Mouse (Mus musculus) lung, embryonic 16.5 days (tissue): ENCODE results near the gene Elf4. TPM values are rescaled to one million over a fixed set of nuclear protein-coding genes. Genes with fewer than 3 reads are reported as not detected.

Experiments
- ATAC-seq: fragments of 200-750 bp; cut with Nextera tagmentation; 2 replicates; pipeline ENCODE4 v1.8.0; 2017; ENCODE audit warnings: low read depth, mild to moderate bottlenecking, moderate library complexity
- H3K27ac ChIP-seq: fragments of 300-500 bp; sonication (generic); 2 replicates; pipeline ENCODE4 v1.5.1; 2014; ENCODE audit warnings: mild to moderate bottlenecking, control low read depth, low read length
- H3K27me3 ChIP-seq: fragments of 300-500 bp; sonication (generic); 2 replicates; pipeline ENCODE4 v1.6.1; 2014; ENCODE audit warnings: low read depth, low read length, mixed read lengths; ENCODE audit not compliant: control insufficient read depth, insufficient read depth
- H3K36me3 ChIP-seq: fragments of 300-500 bp; sonication (generic); 2 replicates; pipeline ENCODE4 v1.6.1; 2014; ENCODE audit warnings: low read length; ENCODE audit not compliant: control insufficient read depth, insufficient read depth
- H3K4me1 ChIP-seq: fragments of 300-500 bp; sonication (generic); replicated peaks from 2 replicates; pipeline ENCODE4 v1.6.1; 2014; ENCODE audit warnings: low read length, mixed read lengths; ENCODE audit not compliant: control insufficient read depth, insufficient read depth
- H3K4me2 ChIP-seq: fragments of 300-500 bp; sonication (generic); 2 replicates; pipeline ENCODE4 v1.6.1; 2014; ENCODE audit warnings: low read depth, low read length, control low read depth
- H3K4me3 ChIP-seq: fragments of 300-500 bp; sonication (generic); 2 replicates; pipeline ENCODE4 v1.5.1; 2014; ENCODE audit warnings: mild to moderate bottlenecking, low read length, control low read depth
- H3K9ac ChIP-seq: fragments of 300-500 bp; sonication (generic); 2 replicates; pipeline ENCODE4 v1.6.1; 2014; ENCODE audit warnings: low read length, control low read depth
- H3K9me3 ChIP-seq: fragments of 300-500 bp; sonication (generic); 2 replicates; pipeline ENCODE4 v1.6.1; 2016; ENCODE audit warnings: low read length; ENCODE audit not compliant: control insufficient read depth
- WGBS: fragments of 180-500 bp; shearing (Covaris S2); extraction: QIAGEN DNeasy Blood & Tissue Kit; methylation state at CpG from one replicate; pipeline ENCODE4 v1.1.7; 2014; 5-methylcytosine and 5-hydroxymethylcytosine counted together
- polyA plus RNA-seq: library from polyadenylated mRNA; unstranded; fragments of >200 nt; fragmentation: Nextera tagmentation; extraction: Ambion mirVana; gene quantifications from 2 replicates; pipeline ENCODE4 v1.2.1, GENCODE M21; 2015

The Elf4 gene
- polyA plus RNA-seq, 1 experiment from 2014 or later: 5.5 TPM

DNA sequence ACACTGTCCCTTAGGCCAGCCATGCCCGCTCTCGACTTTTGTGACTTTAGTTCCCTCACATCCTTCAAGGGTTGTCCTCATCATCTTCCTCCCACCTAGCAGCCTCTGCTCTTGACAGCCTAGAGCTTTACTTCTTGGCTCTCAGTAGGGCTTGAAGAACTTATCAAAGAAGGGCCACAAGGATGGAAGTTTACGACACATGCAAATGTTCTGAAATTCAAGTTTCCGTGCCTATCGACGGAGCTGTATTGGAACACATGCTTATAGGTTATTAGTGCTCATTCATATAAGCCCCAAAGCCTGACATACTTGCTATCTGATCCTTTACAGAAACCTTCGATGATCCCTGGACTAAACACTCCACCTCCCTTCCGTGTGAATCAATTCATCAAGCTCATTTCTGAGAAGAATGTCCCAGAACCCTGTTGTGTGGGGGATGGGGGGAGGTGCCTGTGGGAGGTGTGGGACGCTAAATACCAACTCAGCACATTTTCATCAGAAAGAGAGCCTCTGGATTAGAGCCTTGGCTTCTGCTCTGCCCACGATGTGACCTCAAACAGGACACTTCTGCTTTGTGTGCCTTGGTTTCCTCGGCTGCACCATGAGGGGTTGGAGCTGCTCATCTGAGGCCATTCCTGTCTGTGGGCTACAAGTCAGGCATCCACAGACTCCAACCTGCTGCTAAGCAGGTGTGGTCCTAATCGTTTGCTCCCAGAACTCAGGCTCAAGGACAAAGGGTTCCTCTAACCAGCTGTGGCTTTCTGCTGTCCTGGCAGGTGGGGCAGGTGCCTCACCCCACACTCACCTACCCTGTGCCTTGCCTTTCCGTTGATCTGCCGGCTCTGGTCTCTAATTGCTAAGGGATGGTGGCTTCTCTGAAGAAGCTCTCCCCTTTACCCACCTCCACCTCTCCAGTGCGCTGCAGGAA lies 30.1 kb downstream of the Elf4 start:
- Histone ChIP-seq H3K36me3 (no peaks in the 10 kb centered on the region), H3K27ac (no peak overlapping the region), H3K9ac (no peak overlapping the region), H3K27me3 (no peaks in the 10 kb centered on the region), H3K9me3 (no peaks in the 10 kb centered on the region), H3K4me1 (no peaks in the 10 kb centered on the region; the same call in none of the 2 replicates), H3K4me3 (no peak overlapping the region), H3K4me2 (no peak overlapping the region)
- 65% methylated on average over 15 of the region's 15 CpGs for WGBS
- ATAC-seq: no peak

- ATAC-seq: peak; percentile 50; the same call in 1 of the 2 replicates
- Histone ChIP-seq H3K9me3 (no peaks in the 10 kb centered on the region), H3K9ac (no peak overlapping the region), H3K27me3 (no peaks in the 10 kb centered on the region), H3K4me3 (no peak overlapping the region), H3K4me2 (no peak overlapping the region), H3K27ac (peak overlapping the region; percentile 4; the same call in 1 of the 2 replicates), H3K36me3 (no peaks in the 10 kb centered on the region), H3K4me1 (peaks cover 6% of the 10 kb centered on the region)
- 30% methylated on average over 6 of the region's 6 CpGs for WGBS
Measured at GRCm38 (mm10) chrX:48429538-48429937, 33.4 kb downstream of the Elf4 start.

GRCm38 (mm10) chrX:48429100-48429499 lies 33.8 kb downstream of the Elf4 start:
- no peak overlapping the region for H3K4me3 ChIP-seq
- 0 out of 2 replicates have a peak overlapping the region, but pooled peaks have one; percentile 4 for H3K27ac ChIP-seq

DNA sequence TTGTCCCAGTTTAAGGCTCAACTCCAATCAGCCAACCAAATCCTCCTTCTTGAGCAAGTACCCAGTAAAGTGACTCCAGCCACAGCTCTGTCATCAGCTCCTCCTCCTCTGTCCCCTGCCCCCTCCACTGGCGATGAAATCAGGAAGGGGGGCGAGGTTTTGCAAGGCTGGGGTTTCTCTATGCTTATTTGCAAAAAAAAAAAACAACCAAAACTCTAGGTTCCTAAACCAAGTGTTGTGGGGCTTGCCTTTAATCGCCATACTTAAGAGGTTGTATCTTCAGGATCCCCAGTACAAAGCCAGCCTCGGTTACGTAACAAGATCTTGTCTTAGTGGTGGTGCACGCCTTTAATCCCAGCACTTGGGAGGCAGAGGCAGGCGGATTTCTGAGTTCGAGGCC lies 34.3 kb downstream of the Elf4 start:
- ATAC-seq: no peak
- Histone ChIP-seq H3K36me3 (no peaks in the 10 kb centered on the region), H3K4me2 (no peak overlapping the region), H3K27ac (no peak overlapping the region), H3K27me3 (no peaks in the 10 kb centered on the region), H3K4me1 (peaks cover 6% of the 10 kb centered on the region), H3K4me3 (no peak overlapping the region), H3K9ac (no peak overlapping the region), H3K9me3 (no peaks in the 10 kb centered on the region)
- WGBS: 80% methylated on average over 8 of the region's 8 CpGs

More at GRCm38 (mm10) chrX:48429100-48429499, 33.8 kb downstream of the Elf4 start:
- no peak for ATAC-seq
- H3K9ac ChIP-seq: no peak overlapping the region
- H3K9me3 ChIP-seq: no peaks in the 10 kb centered on the region
- H3K27me3 ChIP-seq: no peaks in the 10 kb centered on the region
- peaks cover 6% of the 10 kb centered on the region for H3K4me1 ChIP-seq
- H3K36me3 ChIP-seq: no peaks in the 10 kb centered on the region
- no peak overlapping the region for H3K4me2 ChIP-seq

DNA sequence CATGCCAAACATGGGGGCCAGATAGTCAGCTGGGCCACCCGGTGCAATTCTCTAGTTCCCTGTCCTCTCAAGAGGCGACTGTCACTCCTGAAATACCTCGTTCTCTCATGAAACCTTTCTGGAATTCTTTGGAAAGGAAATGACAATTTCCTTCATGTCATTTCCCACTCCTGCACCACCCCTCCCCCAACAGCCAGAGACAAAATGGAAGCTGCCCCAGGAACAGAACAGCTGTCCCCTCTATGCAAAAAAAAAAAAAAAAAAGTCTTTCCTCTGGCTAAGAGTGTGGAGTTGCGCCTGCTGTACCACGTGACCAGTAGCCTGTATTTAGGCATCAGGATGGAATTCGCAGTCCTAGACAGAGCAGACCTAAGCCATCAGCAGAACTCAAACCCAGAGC lies 34.7 kb downstream of the Elf4 start:
- WGBS: 48% methylated on average over 6 of the region's 6 CpGs
- H3K9ac ChIP-seq: no peak overlapping the region
- no peaks in the 10 kb centered on the region for H3K36me3 ChIP-seq
- H3K4me1 ChIP-seq: peaks cover 6% of the 10 kb centered on the region
- H3K27ac ChIP-seq: peak overlapping the region; percentile 49
- H3K4me2 ChIP-seq: no peak overlapping the region
- no peaks in the 10 kb centered on the region for H3K27me3 ChIP-seq
- H3K9me3 ChIP-seq: no peaks in the 10 kb centered on the region
- no peak overlapping the region for H3K4me3 ChIP-seq
- ATAC-seq: peak; percentile 46

- H3K9me3 ChIP-seq: no peaks in the 10 kb centered on the region
- H3K27ac ChIP-seq: no peak overlapping the region
- no peak overlapping the region for H3K9ac ChIP-seq
- no peak overlapping the region for H3K4me3 ChIP-seq
- H3K36me3 ChIP-seq: no peaks in the 10 kb centered on the region
- no peak for ATAC-seq
- H3K4me2 ChIP-seq: no peak overlapping the region
- H3K4me1 ChIP-seq: peaks cover 6% of the 10 kb centered on the region
- no peaks in the 10 kb centered on the region for H3K27me3 ChIP-seq
- 50% methylated on average over 7 of the region's 7 CpGs for WGBS
Measured at GRCm38 (mm10) chrX:48425280-48425679, 37.7 kb downstream of the Elf4 start.

DNA sequence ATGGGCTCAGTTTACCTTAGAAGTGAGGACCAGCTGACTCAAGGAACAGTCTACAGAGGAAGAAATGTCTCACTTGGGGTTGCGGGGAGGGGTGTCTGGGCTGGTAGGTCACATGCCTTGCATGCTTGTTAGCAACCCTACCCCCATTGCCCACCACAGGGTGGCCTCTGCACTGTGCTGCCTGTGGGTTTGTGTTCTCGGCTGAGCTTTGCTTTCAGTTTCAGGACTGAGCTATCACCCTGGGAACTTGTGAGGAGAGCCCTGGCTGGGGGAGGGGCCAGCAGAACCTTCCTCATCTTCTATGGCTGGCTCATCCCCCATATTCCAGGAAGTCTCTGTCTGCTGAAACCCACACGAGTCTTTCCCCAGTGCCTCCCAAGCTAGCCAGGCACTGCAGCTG lies 38.3 kb downstream of the Elf4 start:
- Histone ChIP-seq H3K4me1 (peaks cover 6% of the 10 kb centered on the region), H3K4me2 (peak overlapping the region; percentile 11; the same call in 1 of the 2 replicates), H3K4me3 (no peak overlapping the region), H3K9ac (no peak overlapping the region), H3K36me3 (no peaks in the 10 kb centered on the region), H3K9me3 (no peaks in the 10 kb centered on the region), H3K27ac (no peak overlapping the region), H3K27me3 (no peaks in the 10 kb centered on the region)
- ATAC-seq: peak; percentile 39; the same call in 1 of the 2 replicates
- 40% methylated on average over 3 of the region's 3 CpGs for WGBS

GRCm38 (mm10) chrX:48423671-48424070 lies 39.3 kb downstream of the Elf4 start:
- Histone ChIP-seq H3K4me2 (no peak overlapping the region), H3K4me3 (no peak overlapping the region), H3K4me1 (peaks cover 6% of the 10 kb centered on the region), H3K27ac (no peak overlapping the region), H3K36me3 (no peaks in the 10 kb centered on the region), H3K9me3 (no peaks in the 10 kb centered on the region), H3K27me3 (no peaks in the 10 kb centered on the region), H3K9ac (no peak overlapping the region)
- 63% methylated on average over 1 of the region's 1 CpGs for WGBS
- peak; percentile 23; the same call in 1 of the 2 replicates for ATAC-seq

- no peaks in the 10 kb centered on the region for H3K9me3 ChIP-seq
- no peak overlapping the region for H3K4me2 ChIP-seq
- H3K9ac ChIP-seq: no peak overlapping the region
- H3K4me1 ChIP-seq: peaks cover 6% of the 10 kb centered on the region
- WGBS: 27% methylated on average over 4 of the region's 4 CpGs
- H3K4me3 ChIP-seq: no peak overlapping the region
- ATAC-seq: peak; percentile 62
- no peaks in the 10 kb centered on the region for H3K36me3 ChIP-seq
- H3K27ac ChIP-seq: no peak overlapping the region
- no peaks in the 10 kb centered on the region for H3K27me3 ChIP-seq
Measured at GRCm38 (mm10) chrX:48422986-48423385, 39.9 kb downstream of the Elf4 start.
